Mouse (Mus musculus) layer of hippocampus, postnatal 10 days (tissue): ENCODE results near the gene Hist1h2bn. TPM values are rescaled to one million over a fixed set of nuclear protein-coding genes. Genes with fewer than 3 reads are reported as not detected.
A peak's percentile ranks its signal among the peaks of the same experiment; 100 is the strongest.
"Not testable (repeated sequence)": the region's sequence is repeated elsewhere in the genome, so short reads cannot be mapped to it uniquely, and the experiment has no call there.

Experiments used
- DNase-seq, 2 experiments: peaks; one replicate each; pipeline ENCODE4 v3.0.0; 2021; ENCODE audit warnings: low spot score in 2 of 2
- long read RNA-seq: library from polyadenylated mRNA; stranded (forward); transcript quantifications from one replicate; pipeline ENCODE4 v2.0.0, GENCODE M21; 2023
- total RNA-seq, 2 experiments: library from RNA; stranded (reverse); gene quantifications; 2 replicates each; pipeline ENCODE4 v1.2.3; 2021

The Hist1h2bn gene
- total RNA-seq, result 10 to 100 TPM; 26.0 to 38.7 TPM
- long read RNA-seq, result 0 reads

GRCm38 (mm10) chr13:21753524-21754285, at the start of gene Hist1h2bn, which contains the start of gene Hist1h2ak:
Hist1h2bn (plus strand) TSS chr13:21754123.
Hist1h2ak (minus strand) TSS chr13:21753827.
- peak; percentile 38 to 53 for DNase-seq

GRCm38 (mm10) chr13:21706669-21707068, 47.3 kb upstream of the Hist1h2bn start:
- DNase-seq, result no peak

GRCm38 (mm10) chr13:21710031-21710711, 43.8 kb upstream of the Hist1h2bn start:
- peak; percentile 92 to 93 for DNase-seq

- peak; percentile 82 to 86 for DNase-seq
These were observed 43.0 kb upstream of the Hist1h2bn start for GRCm38 (mm10) chr13:21710821-21711525.

GRCm38 (mm10) chr13:21711698-21712097, 42.2 kb upstream of the Hist1h2bn start:
- DNase-seq, result no peak

GRCm38 (mm10) chr13:21714725-21715124, 39.2 kb upstream of the Hist1h2bn start:
- peak; percentile 68 to 70 for DNase-seq

- DNase-seq, result peak; percentile 15 to 27
These were observed 38.6 kb upstream of the Hist1h2bn start for GRCm38 (mm10) chr13:21715131-21715863.

- peak; percentile 65 to 78 for DNase-seq
These were observed 37.9 kb upstream of the Hist1h2bn start, which contains the start of the genes Hist1h2bl and Hist1h2ai for GRCm38 (mm10) chr13:21715864-21716539. Hist1h2bl (minus strand) TSS chr13:21716143. Hist1h2ai (plus strand) TSS chr13:21716422.

- peak; percentile 9 to 21 for DNase-seq
These were observed 37.2 kb upstream of the Hist1h2bn start for GRCm38 (mm10) chr13:21716540-21717391.

- DNase-seq, result peak; percentile 79 to 84
These were observed 36.2 kb upstream of the Hist1h2bn start, which contains the start of gene Hist1h3h for GRCm38 (mm10) chr13:21717397-21718357. Hist1h3h (plus strand) TSS chr13:21717659.

GRCm38 (mm10) chr13:21718381-21719080, 35.4 kb upstream of the Hist1h2bn start:
- no peak for DNase-seq

- not testable (repeated sequence) for DNase-seq
These were observed 32.7 kb upstream of the Hist1h2bn start for GRCm38 (mm10) chr13:21721107-21721756.

GRCm38 (mm10) chr13:21721757-21722372, 32.1 kb upstream of the Hist1h2bn start, which contains the start of gene Hist1h2bm:
Hist1h2bm (plus strand) TSS chr13:21722044.
- DNase-seq, result peak; percentile 42 to 62

- DNase-seq, result no peak
These were observed 31.5 kb upstream of the Hist1h2bn start for GRCm38 (mm10) chr13:21722373-21722925.

- no peak for DNase-seq
These were observed 30.7 kb upstream of the Hist1h2bn start for GRCm38 (mm10) chr13:21722993-21723836.
